Mouse (Mus musculus): ENCODE measurements around the gene Slc25a26. TPM values are rescaled to one million over a fixed set of nuclear protein-coding genes. Genes with fewer than 3 reads are reported as not detected.

Slc25a26 gene
- 7.6 and 8.2 TPM in 2 replicates for polyA plus RNA-seq (2014; fragmentation: Nextera tagmentation; extraction: Ambion mirVana)

DNA sequence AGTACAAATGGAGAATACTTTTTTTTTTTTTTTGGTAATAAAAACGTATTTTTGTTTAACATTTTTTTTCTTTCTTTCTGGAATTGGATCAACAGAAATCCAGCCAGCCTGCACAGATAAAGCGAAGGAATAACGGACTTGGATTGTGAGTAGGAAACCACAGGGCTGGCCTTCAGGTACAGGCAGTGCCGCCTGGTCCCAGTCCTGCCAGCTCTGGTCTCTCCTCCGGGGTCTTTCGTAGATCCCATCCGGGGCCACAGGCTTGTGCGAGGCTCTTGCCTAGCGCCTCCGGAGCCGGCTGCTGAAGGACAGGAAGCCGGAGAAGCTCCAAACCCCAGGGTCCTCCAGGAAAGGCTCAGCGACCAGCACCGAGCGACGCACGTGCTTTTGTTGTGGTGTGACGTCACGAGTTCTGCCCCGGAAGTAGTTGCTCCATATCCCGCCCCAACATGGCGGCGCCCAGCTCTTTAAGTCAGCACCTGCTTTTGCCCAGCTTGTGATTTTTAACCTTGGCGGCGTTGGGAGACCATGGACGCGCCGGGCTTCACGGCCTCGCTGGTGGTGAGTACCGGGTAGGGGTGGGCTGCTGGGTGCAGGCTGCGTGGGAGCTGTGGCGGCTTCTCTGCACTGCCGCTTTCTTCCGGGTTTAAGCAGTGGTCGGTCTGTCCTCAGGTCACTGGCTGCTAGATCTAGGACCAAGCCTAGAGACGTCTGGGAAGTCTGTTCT, at the start of gene Slc25a26:
TSS of gene Slc25a26 (plus strand) at position 435 of the 727 bp plus-strand sequence.
- DNase-seq (ENCODE audit: low spot score) (peak; percentile 92), ATAC-seq (ENCODE audit: insufficient read depth, low FRiP score, low TSS enrichment) (peak; percentile 98)
- peak within 1 kb of the TSS; percentile 56 for H3K9ac ChIP-seq (ENCODE audit: low read length)
- H3K36me3 ChIP-seq (ENCODE audit: control insufficient read depth, insufficient read depth, low read length) = no peaks in the 10 kb centered on the region
- WGBS = under 1% methylated on average over 37 of the region's 37 CpGs
- H3K27ac ChIP-seq (ENCODE audit: low read depth, low read length) = no peak within 1 kb of the TSS
- no peaks in the 10 kb centered on the region for H3K27me3 ChIP-seq (ENCODE audit: control insufficient read depth, insufficient read depth, low read length)
- H3K4me1 ChIP-seq (ENCODE audit: control insufficient read depth, insufficient read depth, low read length) = 0 out of 2 replicates have a peak, but pooled peaks cover 3% of the 10 kb centered on the region
- H3K4me3 ChIP-seq (ENCODE audit: low read depth, low read length) = peak within 1 kb of the TSS; percentile 62
- peak within 1 kb of the TSS; percentile 59 for H3K4me2 ChIP-seq (ENCODE audit: low read depth)
- H3K9me3 ChIP-seq (ENCODE audit: control insufficient read depth, low read length) = no peaks in the 10 kb centered on the region

- Histone ChIP-seq H3K4me3 (ENCODE audit: low read depth, low read length) (no peak overlapping the region; the same call in 1 of the 2 replicates), H3K9ac (ENCODE audit: low read length) (peak overlapping the region; percentile 42), H3K27ac (ENCODE audit: low read depth, low read length) (no peak overlapping the region), H3K4me2 (ENCODE audit: low read depth) (peak overlapping the region; percentile 32), H3K27me3 (ENCODE audit: control insufficient read depth, insufficient read depth, low read length) (no peaks in the 10 kb centered on the region), H3K36me3 (ENCODE audit: control insufficient read depth, insufficient read depth, low read length) (no peaks in the 10 kb centered on the region), H3K9me3 (ENCODE audit: control insufficient read depth, low read length) (no peaks in the 10 kb centered on the region), H3K4me1 (ENCODE audit: control insufficient read depth, insufficient read depth, low read length) (peaks cover 5% of the 10 kb centered on the region; the same call in 1 of the 2 replicates)
- DNase-seq (ENCODE audit: low spot score) (peak; percentile 60), ATAC-seq (ENCODE audit: insufficient read depth, low FRiP score, low TSS enrichment) (peak; percentile 61; the same call in 1 of the 2 replicates)
- WGBS = 26% methylated on average over 12 of the region's 12 CpGs
Measured at GRCm38 (mm10) chr6:94464037-94464891, 35.9 kb upstream of the Slc25a26 start.

- 65% methylated on average over 5 of the region's 5 CpGs for WGBS
- no peak overlapping the region for H3K9ac ChIP-seq (ENCODE audit: low read length)
- no peak overlapping the region for H3K4me3 ChIP-seq (ENCODE audit: low read depth, low read length)
- peak; percentile 19 for DNase-seq (ENCODE audit: low spot score)
- no peak overlapping the region for H3K4me2 ChIP-seq (ENCODE audit: low read depth)
- no peak overlapping the region for H3K27ac ChIP-seq (ENCODE audit: low read depth, low read length)
- no peaks in the 10 kb centered on the region for H3K9me3 ChIP-seq (ENCODE audit: control insufficient read depth, low read length)
- H3K27me3 ChIP-seq (ENCODE audit: control insufficient read depth, insufficient read depth, low read length) = no peaks in the 10 kb centered on the region
- no peak for ATAC-seq (ENCODE audit: insufficient read depth, low FRiP score, low TSS enrichment)
- H3K36me3 ChIP-seq (ENCODE audit: control insufficient read depth, insufficient read depth, low read length) = no peaks in the 10 kb centered on the region
- H3K4me1 ChIP-seq (ENCODE audit: control insufficient read depth, insufficient read depth, low read length) = peaks cover 5% of the 10 kb centered on the region; the same call in 1 of the 2 replicates
Measured at GRCm38 (mm10) chr6:94466508-94467205, 33.5 kb upstream of the Slc25a26 start.

DNA sequence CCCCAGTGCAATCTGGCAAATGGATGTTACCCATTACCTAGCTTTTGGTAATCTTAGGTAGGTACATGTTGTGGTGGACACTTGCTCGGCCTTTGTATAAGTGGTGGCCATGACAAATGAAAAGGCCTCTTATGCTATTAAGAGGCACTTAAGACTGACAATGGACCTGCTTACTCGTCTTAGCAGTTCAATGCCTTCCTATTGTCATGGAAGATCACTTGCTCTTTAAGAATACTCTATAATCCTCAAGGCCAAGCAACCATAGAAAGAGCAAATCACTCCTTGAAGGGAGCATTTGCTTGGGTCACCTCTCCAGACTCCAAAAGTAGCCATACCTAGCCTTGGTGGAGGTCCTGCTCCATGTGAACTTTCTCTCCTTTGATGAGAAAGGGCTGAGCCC, 7.4 kb upstream of the Slc25a26 start:
- WGBS = 58% methylated on average over 2 of the region's 2 CpGs
- no peak for ATAC-seq (ENCODE audit: insufficient read depth, low FRiP score, low TSS enrichment)

GRCm38 (mm10) chr6:94503963-94504362, 3.8 kb downstream of the Slc25a26 start:
- 0 out of 2 replicates have a peak, but pooled peaks cover 3% of the 10 kb centered on the region for H3K4me1 ChIP-seq (ENCODE audit: control insufficient read depth, insufficient read depth, low read length)
- H3K36me3 ChIP-seq (ENCODE audit: control insufficient read depth, insufficient read depth, low read length) = no peaks in the 10 kb centered on the region
- no peaks in the 10 kb centered on the region for H3K27me3 ChIP-seq (ENCODE audit: control insufficient read depth, insufficient read depth, low read length)
- DNase-seq (ENCODE audit: low spot score) (no peak), ATAC-seq (ENCODE audit: insufficient read depth, low FRiP score, low TSS enrichment) (no peak)
- H3K9ac ChIP-seq (ENCODE audit: low read length) = no peak overlapping the region
- WGBS = 73% methylated on average over 6 of the region's 6 CpGs
- H3K4me2 ChIP-seq (ENCODE audit: low read depth) = no peak overlapping the region
- no peak overlapping the region for H3K27ac ChIP-seq (ENCODE audit: low read depth, low read length)
- no peak overlapping the region for H3K4me3 ChIP-seq (ENCODE audit: low read depth, low read length)
- H3K9me3 ChIP-seq (ENCODE audit: control insufficient read depth, low read length) = no peaks in the 10 kb centered on the region

More for the DNA sequence above, 7.4 kb upstream of the Slc25a26 start:
- H3K9me3 ChIP-seq (ENCODE audit: control insufficient read depth, low read length) = no peaks in the 10 kb centered on the region
- H3K4me3 ChIP-seq (ENCODE audit: low read depth, low read length) = no peak overlapping the region
- H3K4me1 ChIP-seq (ENCODE audit: control insufficient read depth, insufficient read depth, low read length) = no peaks in the 10 kb centered on the region
- H3K27ac ChIP-seq (ENCODE audit: low read depth, low read length) = no peak overlapping the region
- DNase-seq (ENCODE audit: low spot score) = no peak
- no peaks in the 10 kb centered on the region for H3K27me3 ChIP-seq (ENCODE audit: control insufficient read depth, insufficient read depth, low read length)
- H3K9ac ChIP-seq (ENCODE audit: low read length) = no peak overlapping the region
- no peaks in the 10 kb centered on the region for H3K36me3 ChIP-seq (ENCODE audit: control insufficient read depth, insufficient read depth, low read length)
- H3K4me2 ChIP-seq (ENCODE audit: low read depth) = no peak overlapping the region

DNA sequence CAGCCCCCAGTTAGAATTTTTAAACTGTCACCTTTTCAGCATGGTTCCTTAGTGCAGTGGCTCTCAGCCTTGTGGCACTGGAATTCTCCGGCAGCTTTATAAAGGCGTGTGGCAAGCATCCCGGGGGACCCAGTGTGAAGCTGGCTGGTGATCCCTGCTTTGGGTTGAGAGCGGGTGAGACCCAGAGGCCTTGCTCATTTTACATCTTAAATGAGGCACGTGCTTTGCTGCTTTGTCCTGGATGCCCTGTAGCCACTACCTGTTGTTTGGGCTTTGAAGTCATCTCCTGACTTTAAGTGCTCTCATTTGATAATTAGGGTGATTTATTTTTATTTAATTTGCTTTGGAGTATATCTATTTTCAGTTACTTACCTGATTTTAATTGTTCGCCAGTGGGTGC, 7.8 kb downstream of the Slc25a26 start:
- ATAC-seq (ENCODE audit: insufficient read depth, low FRiP score, low TSS enrichment) (no peak), DNase-seq (ENCODE audit: low spot score) (no peak)
- Histone ChIP-seq H3K27me3 (ENCODE audit: control insufficient read depth, insufficient read depth, low read length) (no peaks in the 10 kb centered on the region), H3K9ac (ENCODE audit: low read length) (no peak overlapping the region), H3K9me3 (ENCODE audit: control insufficient read depth, low read length) (no peaks in the 10 kb centered on the region), H3K27ac (ENCODE audit: low read depth, low read length) (no peak overlapping the region), H3K36me3 (ENCODE audit: control insufficient read depth, insufficient read depth, low read length) (no peaks in the 10 kb centered on the region), H3K4me3 (ENCODE audit: low read depth, low read length) (no peak overlapping the region), H3K4me1 (ENCODE audit: control insufficient read depth, insufficient read depth, low read length) (no peaks in the 10 kb centered on the region), H3K4me2 (ENCODE audit: low read depth) (no peak overlapping the region)
- 83% methylated on average over 6 of the region's 6 CpGs for WGBS

- no peaks in the 10 kb centered on the region for H3K36me3 ChIP-seq (ENCODE audit: control insufficient read depth, insufficient read depth, low read length)
- H3K4me3 ChIP-seq (ENCODE audit: low read depth, low read length) = no peak overlapping the region
- 89% methylated on average over 2 of the region's 2 CpGs for WGBS
- no peak overlapping the region for H3K27ac ChIP-seq (ENCODE audit: low read depth, low read length)
- no peak overlapping the region for H3K9ac ChIP-seq (ENCODE audit: low read length)
- DNase-seq (ENCODE audit: low spot score) (no peak), ATAC-seq (ENCODE audit: insufficient read depth, low FRiP score, low TSS enrichment) (no peak)
- H3K4me2 ChIP-seq (ENCODE audit: low read depth) = no peak overlapping the region
- H3K27me3 ChIP-seq (ENCODE audit: control insufficient read depth, insufficient read depth, low read length) = no peaks in the 10 kb centered on the region
- H3K9me3 ChIP-seq (ENCODE audit: control insufficient read depth, low read length) = no peaks in the 10 kb centered on the region
- no peaks in the 10 kb centered on the region for H3K4me1 ChIP-seq (ENCODE audit: control insufficient read depth, insufficient read depth, low read length)
Measured at GRCm38 (mm10) chr6:94508807-94509206, 8.7 kb downstream of the Slc25a26 start.

DNA sequence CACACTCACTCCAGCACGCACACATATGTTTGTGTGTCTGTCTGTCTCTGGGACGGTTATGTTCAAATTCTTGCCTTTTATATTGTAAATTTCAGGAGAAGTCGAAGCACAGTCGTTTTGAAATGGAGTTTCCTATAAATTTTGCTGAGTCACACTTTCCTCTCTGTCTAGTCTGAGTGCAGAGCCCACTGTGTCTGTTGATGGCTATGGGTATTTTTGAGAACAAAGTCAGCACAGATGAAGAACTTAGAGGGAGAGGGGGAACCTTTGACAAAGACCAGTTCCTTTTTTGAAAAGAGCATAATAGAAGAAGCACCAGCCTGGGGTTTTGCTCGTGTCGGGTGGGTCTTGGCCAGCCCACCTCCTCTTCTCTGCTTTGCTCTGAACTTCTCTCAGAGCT, 9.1 kb downstream of the Slc25a26 start:
- H3K4me2 ChIP-seq (ENCODE audit: low read depth) = no peak overlapping the region
- ATAC-seq (ENCODE audit: insufficient read depth, low FRiP score, low TSS enrichment) = no peak

More for the DNA sequence above, 9.1 kb downstream of the Slc25a26 start:
- WGBS = 87% methylated on average over 6 of the region's 6 CpGs
- Histone ChIP-seq H3K9ac (ENCODE audit: low read length) (no peak overlapping the region), H3K36me3 (ENCODE audit: control insufficient read depth, insufficient read depth, low read length) (no peaks in the 10 kb centered on the region), H3K27me3 (ENCODE audit: control insufficient read depth, insufficient read depth, low read length) (no peaks in the 10 kb centered on the region), H3K4me3 (ENCODE audit: low read depth, low read length) (no peak overlapping the region), H3K27ac (ENCODE audit: low read depth, low read length) (no peak overlapping the region), H3K4me1 (ENCODE audit: control insufficient read depth, insufficient read depth, low read length) (no peaks in the 10 kb centered on the region), H3K9me3 (ENCODE audit: control insufficient read depth, low read length) (no peaks in the 10 kb centered on the region)
- DNase-seq (ENCODE audit: low spot score) = no peak

Data from neural tube, embryonic 11.5 days (tissue).